ENCODE assay signal across 7 mouse cellular contexts in the genomic region with DNA sequence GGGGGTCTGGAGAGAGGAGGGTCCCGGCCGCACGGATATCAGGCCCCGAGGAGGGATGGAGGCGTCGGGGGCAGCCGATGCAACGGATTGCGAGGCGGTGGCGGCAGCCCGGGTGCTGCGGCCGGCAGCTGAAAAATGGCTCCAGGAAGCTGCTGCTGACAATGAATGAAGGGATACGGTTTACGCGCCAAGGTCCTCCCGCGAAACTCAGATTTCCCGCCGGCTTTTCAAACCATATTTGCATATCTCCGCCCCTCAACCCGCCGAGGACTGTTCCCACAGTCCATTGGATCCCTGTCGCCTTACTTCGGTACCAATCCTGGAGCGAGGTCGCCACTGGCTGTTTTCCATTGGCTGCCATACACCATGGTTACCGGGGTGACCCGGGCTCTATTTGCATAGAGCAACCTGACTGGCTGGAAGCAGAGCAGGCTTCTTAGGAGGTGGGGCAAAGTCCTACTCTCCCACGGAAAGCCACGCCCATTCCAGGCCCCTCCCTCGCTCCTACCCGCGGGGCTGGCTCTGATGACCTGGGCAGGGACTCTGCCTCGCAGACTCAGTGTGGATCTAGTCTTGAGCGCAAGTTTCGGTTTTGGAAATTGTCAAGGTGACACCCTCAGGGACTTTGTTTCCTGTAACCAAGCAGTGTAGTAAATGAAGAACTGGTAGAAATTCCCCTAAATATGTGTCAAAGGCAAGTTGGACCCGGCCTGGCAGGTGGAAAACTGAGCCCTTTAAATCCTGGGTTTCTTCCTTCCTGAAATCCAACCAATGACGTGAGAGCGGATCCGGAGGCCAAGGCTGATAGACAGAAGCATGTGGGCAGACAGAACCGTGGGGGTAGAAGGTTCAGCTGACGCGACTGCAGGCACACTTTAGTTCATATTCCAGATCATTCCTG. TPM values are rescaled to one million over a fixed set of nuclear protein-coding genes. Genes with fewer than 3 reads are reported as not detected.
DNase-seq lines count a peak whose midpoint lies in the region; ATAC-seq lines count a peak whose summit lies in the region.

E2f3 (minus strand) TSS at position 209 of the 901 bp plus-strand sequence.

- intact Hi-C loops in left cerebral cortex, postnatal 36 days (cut with DNase I): loop anchor here (2.0 kb wide), 1 partner anchor 129 kb away; no protein-coding TSS in a partner anchor

- H3K27me3 ChIP-seq in intestine, embryonic 16.5 days (replicated peaks; ENCODE audit: control insufficient read depth, insufficient read depth, low read length): no peaks in the 10 kb centered on the region
- H3K27me3 ChIP-seq in midbrain, embryonic 11.5 days (ENCODE audit: control insufficient read depth, insufficient read depth, low read length): no peaks in the 10 kb centered on the region

- H3K4me3 ChIP-seq in intestine, embryonic 16.5 days (ENCODE audit: low read length): peak within 1 kb of the TSS; percentile 96
- H3K4me3 ChIP-seq in midbrain, embryonic 11.5 days (ENCODE audit: low read depth, low read length): peak within 1 kb of the TSS; percentile 96

- H3K27ac ChIP-seq in intestine, embryonic 16.5 days (ENCODE audit: low read length): peak within 1 kb of the TSS; percentile 97
- peak within 1 kb of the TSS; percentile 92 for H3K27ac ChIP-seq in midbrain, embryonic 11.5 days (ENCODE audit: low read depth, low read length)

- H3K4me1 ChIP-seq in intestine, embryonic 16.5 days (ENCODE audit: control insufficient read depth, insufficient read depth, low read length): peaks cover 6% of the 10 kb centered on the region
- peaks cover 10% of the 10 kb centered on the region; the same call in 1 of the 2 replicates for H3K4me1 ChIP-seq in midbrain, embryonic 11.5 days (ENCODE audit: control insufficient read depth, insufficient read depth, low read length)

- under 1% methylated on average over 45 of the region's 45 CpGs for WGBS in intestine, embryonic 16.5 days
- under 1% methylated on average over 45 of the region's 45 CpGs for WGBS in midbrain, embryonic 11.5 days

- ATAC-seq in intestine, embryonic 16.5 days: peak; percentile 97
- ATAC-seq in midbrain, embryonic 11.5 days (ENCODE audit: low FRiP score): peak; percentile 97

- peak within 1 kb of the TSS; percentile 89 for H3K4me2 ChIP-seq in intestine, embryonic 16.5 days (ENCODE audit: low read depth, low read length)
- peak within 1 kb of the TSS; percentile 69 for H3K4me2 ChIP-seq in midbrain, embryonic 11.5 days

- no peaks in the 10 kb centered on the region for H3K36me3 ChIP-seq in intestine, embryonic 16.5 days (ENCODE audit: control insufficient read depth, insufficient read depth, low read length)
- no peaks in the 10 kb centered on the region for H3K36me3 ChIP-seq in midbrain, embryonic 11.5 days (ENCODE audit: control insufficient read depth, insufficient read depth, low read length)

- no peaks in the 10 kb centered on the region for H3K9me3 ChIP-seq in intestine, embryonic 16.5 days (ENCODE audit: control insufficient read depth, low read length)
- no peaks in the 10 kb centered on the region for H3K9me3 ChIP-seq in midbrain, embryonic 11.5 days (ENCODE audit: control insufficient read depth, low read length)

- peak within 1 kb of the TSS; percentile 100 for H3K9ac ChIP-seq in intestine, embryonic 16.5 days (ENCODE audit: low read depth, low read length)
- H3K9ac ChIP-seq in midbrain, embryonic 11.5 days (ENCODE audit: low read length): peak within 1 kb of the TSS; percentile 100

- peak; percentile 100 for DNase-seq in adrenal gland, adult 8-10 months
- DNase-seq in embryo, embryonic 9.5 days (ENCODE audit: extremely low spot score): peak; percentile 97
- peak; percentile 94 to 98 for DNase-seq in gastrocnemius, postnatal 4 days (ENCODE audit: low spot score in 2 of 2)
- DNase-seq in left cerebral cortex, postnatal 36 days (ENCODE audit: low spot score in 2 of 2): peak; percentile 97 to 99
- DNase-seq in midbrain, embryonic 11.5 days (ENCODE audit: low spot score, missing footprints): peak; percentile 100
- peak; percentile 100 for DNase-seq in skeletal muscle tissue, adult 2 months (ENCODE audit: low read depth, low spot score)

RNA-seq across cellular contexts. Expression of gene E2f3, which starts in this region (rescaled TPM):
- 10 to 100 TPM in 3 of 4 experiments, 1 to 10 TPM in 1; 9.4 to 10.8 (median 10.4) TPM for total RNA-seq in adrenal gland, adult 8-10 months (2022)
- 10 to 100 TPM; 14.6 to 14.9 TPM for total RNA-seq in gastrocnemius, postnatal 4 days (2021)
- polyA plus RNA-seq in intestine, embryonic 16.5 days (2015; fragmentation: Nextera tagmentation; extraction: Ambion mirVana): 6.7 and 7.0 TPM in 2 replicates
- total RNA-seq in left cerebral cortex, postnatal 36 days (2021): 10 to 100 TPM; 18.7 to 18.8 TPM
- polyA plus RNA-seq in midbrain, embryonic 11.5 days (2014; fragmentation: Nextera tagmentation; extraction: Ambion mirVana): 16.5 and 17.7 TPM in 2 replicates

Comparison
In these comparisons a context has a peak if more than half of its experiments do, and no peak if none do; other contexts are left out.
1. Peak in every context shown above with its lines: DNase-seq, ATAC-seq, H3K4me3 ChIP-seq and H3K27ac ChIP-seq.